Mouse (Mus musculus) limb, embryonic 10.5 days (tissue): Measurements from ENCODE around the gene Mesd. TPM values are rescaled to one million over a fixed set of nuclear protein-coding genes. Genes with fewer than 3 reads are reported as not detected.

Source experiments
- polyA plus RNA-seq: library from polyadenylated mRNA; unstranded; fragments of >200 nt; fragmentation: Nextera tagmentation; extraction: Ambion mirVana; gene quantifications from 2 replicates; pipeline ENCODE4 v1.2.1, GENCODE M21; 2016

Mesd gene
- polyA plus RNA-seq, 1 experiment from 2014 or later = 104 TPM

Other genes starting within 250 kb of the Mesd start
- gene Il16, start 138.7 kb upstream of the Mesd start, polyA plus RNA-seq = 2.3 and 3.4 TPM in 2 replicates
- 0.14 TPM in 1 of 2 replicates, not detected in the other for gene Cfap161, start 89.6 kb upstream of the Mesd start, polyA plus RNA-seq
- 21.3 and 22.0 TPM in 2 replicates for gene Tlnrd1, start 161 bp upstream of the Mesd start, polyA plus RNA-seq
- 0.03 TPM in 1 of 2 replicates, not detected in the other for gene Cemip, start 202.0 kb downstream of the Mesd start, polyA plus RNA-seq